Mouse (Mus musculus) adrenal gland, adult 8-10 months (tissue): ENCODE measurements around the gene Appl2. TPM values are rescaled to one million over a fixed set of nuclear protein-coding genes. Genes with fewer than 3 reads are reported as not detected.
"Not testable (repeated sequence)": the region's sequence is repeated elsewhere in the genome, so short reads cannot be mapped to it uniquely, and the experiment has no call there.

Source experiments
- DNase-seq: peaks from one replicate; pipeline ENCODE4 v3.0.0; 2022
- total RNA-seq, 4 experiments: library from RNA; stranded (reverse); gene quantifications; 2 replicates each; pipeline ENCODE4 v1.2.4; 2022

Gene Appl2
- 100 to 1,000 TPM in 3 of 4 experiments, 10 to 100 TPM in 1; 86.1 to 199 (median 103) TPM for total RNA-seq

GRCm38 (mm10) chr10:83648131-83649020 is at the start of gene Appl2:
Gene Appl2, minus strand, starts transcription at chr10:83648738.
- peak; percentile 95 for DNase-seq

DNA sequence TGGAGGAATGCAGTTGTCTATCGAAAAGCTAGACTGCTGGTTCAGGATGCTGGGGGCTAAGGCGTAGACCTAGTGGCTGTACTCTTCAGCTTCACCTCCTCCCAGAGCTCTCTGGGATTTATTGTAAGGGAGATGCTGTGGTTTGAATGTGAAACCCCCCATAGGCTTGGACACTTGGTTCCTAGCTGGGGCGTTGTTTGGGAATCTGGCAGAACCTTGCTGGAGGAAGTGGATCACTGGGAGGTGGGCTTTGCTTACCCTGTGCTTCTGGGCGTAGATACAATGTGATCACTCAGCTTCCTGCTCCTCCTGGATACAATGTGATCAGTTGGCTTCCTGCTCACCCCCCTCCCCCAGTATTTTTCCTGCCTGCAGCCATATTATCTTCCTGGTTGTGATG is 47.7 kb upstream of the Appl2 start:
- DNase-seq = no peak

DNA sequence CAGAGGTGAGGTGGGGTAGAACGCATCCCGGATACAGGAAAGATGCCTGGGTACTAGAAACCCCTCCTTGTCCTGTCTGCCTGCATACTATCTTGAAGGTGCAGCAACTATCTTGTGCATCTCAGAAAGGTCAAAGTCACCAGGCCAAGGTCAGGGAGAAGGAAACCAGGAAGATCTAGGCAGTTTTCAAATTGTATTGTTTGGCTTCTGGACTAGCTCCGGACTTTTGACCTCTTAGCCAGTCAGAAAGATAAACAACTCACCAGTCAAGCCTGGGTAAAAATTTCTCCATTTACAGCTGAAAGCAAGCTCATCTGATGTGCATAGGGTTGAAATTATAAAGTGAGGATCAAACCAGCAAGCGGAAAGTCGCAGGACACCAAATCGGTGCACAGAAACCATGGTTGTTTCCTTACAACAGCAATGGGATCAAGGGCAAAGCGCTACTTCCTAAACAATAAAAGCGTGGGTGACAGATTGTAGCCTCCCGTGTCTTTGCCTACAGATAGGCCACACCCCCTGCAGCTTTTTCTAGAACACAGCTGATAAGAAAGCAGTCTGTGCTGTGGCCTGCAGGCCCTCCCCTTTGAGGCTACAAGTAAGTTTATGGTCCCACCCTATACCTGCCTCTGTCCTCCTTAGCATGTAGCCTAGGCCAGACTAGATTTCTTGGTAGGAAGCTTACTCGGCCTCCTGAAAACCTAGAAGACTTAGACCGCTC is 43.8 kb upstream of the Appl2 start:
- DNase-seq = no peak

- DNase-seq = no peak
Observed at GRCm38 (mm10) chr10:83688215-83688614, 39.7 kb upstream of the Appl2 start.

- DNase-seq = no peak
Observed at GRCm38 (mm10) chr10:83681334-83681733, 32.8 kb upstream of the Appl2 start.

DNA sequence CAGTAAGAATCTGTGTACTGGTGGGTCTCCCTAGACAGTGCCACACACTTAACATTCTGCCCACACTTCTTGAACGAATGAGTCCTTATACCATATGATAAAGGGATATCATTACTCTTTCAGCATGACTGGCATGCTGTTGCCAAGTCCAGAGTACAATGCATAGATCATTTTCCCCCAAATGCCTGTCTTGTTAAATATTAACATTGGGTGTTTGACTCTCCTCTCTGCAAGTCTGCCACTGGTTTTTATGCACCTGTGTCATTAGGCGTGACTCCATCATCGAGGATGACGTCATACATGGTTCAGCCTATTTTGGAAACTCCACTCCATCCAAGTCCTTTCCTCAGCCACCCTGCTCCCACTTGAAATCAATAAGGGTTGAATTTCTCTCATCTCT is 18.0 kb upstream of the Appl2 start:
- no peak for DNase-seq

DNA sequence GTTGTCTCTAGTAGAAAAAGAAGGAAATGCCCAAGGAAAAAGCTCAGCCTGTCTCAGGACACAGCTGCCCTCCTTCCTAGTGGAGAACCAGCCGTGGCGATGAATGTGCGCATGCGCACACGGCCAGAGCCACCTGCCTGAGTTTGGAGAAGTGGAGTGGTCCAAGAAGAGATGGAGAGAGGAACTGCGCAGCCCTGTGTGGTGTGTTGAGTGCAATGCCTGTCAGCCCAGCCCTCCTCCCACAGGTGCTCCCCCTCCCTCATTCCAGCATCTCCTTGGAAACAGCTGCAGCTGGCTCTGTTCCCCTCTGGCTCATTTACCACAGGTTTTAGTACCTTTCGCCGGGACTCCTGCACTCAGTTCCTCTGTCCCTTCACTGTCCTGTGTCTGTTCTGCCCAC is 13.4 kb upstream of the Appl2 start:
- DNase-seq = no peak

DNA sequence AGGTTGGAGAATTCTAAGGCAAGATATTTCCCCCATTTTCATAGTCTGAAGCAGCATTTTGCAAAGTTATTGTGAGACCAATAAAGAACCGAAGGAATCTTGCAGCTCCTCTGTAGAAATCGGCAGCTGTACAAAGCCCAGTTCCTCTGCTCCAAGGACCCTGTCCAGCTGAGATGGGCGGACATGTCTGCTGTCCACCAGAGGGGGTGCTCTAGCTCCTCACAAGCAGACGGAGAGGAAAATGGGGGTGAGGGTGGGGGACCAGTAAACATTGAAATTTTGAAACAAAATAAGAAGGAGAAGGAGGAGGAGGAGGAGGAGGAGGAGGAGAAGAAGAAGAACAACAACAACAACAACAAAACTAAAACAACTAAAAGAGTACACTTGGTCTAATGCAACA is 12.1 kb upstream of the Appl2 start:
- DNase-seq = no peak

DNA sequence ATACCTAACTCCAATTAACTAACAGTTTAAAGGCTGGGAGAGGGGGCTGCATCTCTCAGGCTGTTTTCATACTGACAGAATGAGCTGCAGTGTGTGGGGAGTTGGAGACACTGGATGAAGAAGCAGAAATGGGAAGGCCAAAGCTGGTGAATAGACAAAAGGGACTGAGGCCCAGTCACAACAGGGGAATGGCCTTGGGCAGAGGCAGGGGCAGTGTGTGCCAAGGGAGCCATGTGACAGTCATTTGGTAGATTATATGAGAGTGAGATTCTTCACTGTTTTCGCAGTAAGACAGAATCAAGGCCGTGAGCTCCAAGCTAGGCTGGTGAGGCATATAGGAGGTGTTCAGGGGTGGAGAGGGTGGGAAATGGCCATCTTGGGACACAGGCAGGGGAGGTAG is 6.1 kb upstream of the Appl2 start:
- DNase-seq = peak; percentile 78

DNA sequence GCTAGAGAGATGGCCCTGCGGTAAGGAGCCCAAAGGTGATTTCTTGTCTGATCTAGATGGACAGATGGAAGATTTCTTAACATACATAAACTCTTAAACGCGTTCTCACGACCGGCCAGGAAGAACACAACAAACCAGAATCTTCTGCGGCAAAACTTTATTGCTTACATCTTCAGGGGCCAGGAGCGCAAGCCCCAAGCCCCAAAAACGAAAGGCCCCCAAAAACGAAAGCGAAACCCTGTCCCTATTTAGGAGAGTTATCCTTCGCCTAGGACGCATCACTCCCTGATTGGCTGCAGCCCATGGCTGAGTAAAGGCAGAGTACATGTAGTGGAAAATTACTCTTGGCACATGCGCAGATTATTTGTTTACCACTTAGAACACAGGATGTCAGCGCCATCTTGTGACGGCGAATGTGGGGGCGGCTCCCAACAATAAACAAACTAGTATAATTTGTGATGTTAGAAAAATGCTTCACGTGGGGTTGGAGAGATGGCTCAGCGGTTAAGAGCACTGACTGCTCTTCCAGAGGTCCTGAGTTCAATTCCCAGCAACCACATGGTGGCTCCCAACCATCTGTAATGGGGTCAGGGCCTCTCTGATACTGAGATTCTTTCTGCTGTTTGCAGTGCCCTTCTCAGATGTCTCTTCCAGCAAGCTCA is 3.8 kb upstream of the Appl2 start:
- DNase-seq = not testable (repeated sequence)

- DNase-seq = no peak
Observed at GRCm38 (mm10) chr10:83649037-83649436, 499 bp upstream of the Appl2 start.

DNA sequence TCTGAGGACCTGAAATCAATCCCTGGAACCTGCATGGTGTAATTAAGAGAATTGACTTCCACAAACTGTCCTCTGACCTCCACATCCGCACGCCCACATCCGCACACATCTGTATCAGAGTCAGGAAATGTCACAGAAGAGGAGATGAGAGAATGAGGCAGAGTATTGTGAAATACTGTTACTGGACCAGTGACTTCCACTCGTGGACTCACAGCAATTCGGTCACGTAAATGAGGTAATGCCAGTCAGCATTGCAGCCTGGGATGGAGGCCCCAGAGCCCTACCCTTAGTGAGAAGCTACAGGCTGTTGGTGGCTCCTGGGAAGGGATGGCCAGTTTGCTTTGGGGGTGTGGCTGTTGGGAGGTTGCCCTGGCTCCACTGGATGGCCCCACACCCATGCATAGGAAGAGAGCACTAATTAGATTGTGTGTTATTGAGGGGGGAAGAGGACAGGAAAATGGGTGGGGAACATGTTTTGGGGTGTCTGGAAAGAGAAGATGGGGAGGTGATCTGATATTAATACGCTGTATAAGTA is 2.1 kb downstream of the Appl2 start:
- no peak for DNase-seq

DNA sequence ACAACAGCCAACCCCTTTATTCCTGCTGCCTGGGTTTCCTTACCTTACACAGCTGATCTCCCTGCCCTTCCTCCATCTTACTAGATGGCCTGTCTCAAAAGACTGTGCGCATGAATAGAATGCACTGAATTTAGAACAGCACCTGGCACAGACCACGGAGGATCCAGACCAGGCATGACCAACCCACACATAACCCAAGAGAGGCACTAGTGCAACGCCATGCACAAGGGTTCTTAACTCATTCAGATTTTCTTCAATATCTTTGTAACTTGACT is 2.9 kb downstream of the Appl2 start:
- DNase-seq = no peak

DNA sequence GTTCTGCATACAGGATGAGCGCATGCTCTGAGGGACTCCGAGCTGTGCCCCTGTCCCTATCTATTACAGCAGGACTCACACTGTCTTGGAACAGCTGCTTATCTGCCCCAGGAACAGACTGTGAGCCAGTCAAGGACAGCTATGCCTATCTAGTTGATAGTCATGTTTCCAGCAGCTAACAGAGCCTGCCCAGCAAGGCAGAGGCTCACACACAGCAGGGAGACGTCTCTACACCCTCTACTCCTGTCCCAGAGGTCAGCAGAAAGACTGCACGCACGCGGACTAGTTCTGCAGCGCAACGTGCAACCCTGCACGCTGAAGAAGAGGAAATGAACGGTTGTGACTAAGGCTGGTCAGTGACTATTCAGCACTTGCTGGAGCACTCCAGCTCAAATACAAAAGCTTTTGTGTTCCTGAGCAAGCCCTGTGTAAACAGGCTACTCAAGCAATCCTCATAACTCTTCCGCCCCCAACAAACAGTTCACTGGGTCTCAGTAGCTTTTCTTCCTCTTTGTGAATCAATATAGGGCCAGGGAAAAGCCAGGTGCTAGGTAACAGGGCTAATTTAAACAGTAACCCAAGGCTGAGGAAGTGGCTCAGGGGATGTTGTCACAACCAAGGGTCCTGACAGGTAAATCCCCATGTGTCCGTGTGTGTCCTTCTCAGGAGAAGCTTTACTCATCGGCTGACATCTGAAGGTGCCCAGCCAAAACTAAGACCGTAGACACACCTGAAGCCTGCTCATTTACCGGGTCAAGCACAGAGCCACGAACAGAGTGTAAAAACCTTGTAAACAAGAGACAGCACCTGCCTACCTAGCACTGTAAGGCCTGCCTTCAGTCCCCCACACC is 3.4 kb downstream of the Appl2 start:
- peak; percentile 45 for DNase-seq

- no peak for DNase-seq
Observed at GRCm38 (mm10) chr10:83644167-83644566, 4.4 kb downstream of the Appl2 start.

- no peak for DNase-seq
Observed at GRCm38 (mm10) chr10:83641641-83642040, 6.9 kb downstream of the Appl2 start.

- no peak for DNase-seq
Observed at GRCm38 (mm10) chr10:83639881-83640386, 8.6 kb downstream of the Appl2 start.

GRCm38 (mm10) chr10:83637295-83637694 is 11.2 kb downstream of the Appl2 start:
- DNase-seq = peak; percentile 56

- DNase-seq = no peak
Observed at GRCm38 (mm10) chr10:83636191-83636590, 12.3 kb downstream of the Appl2 start.

DNA sequence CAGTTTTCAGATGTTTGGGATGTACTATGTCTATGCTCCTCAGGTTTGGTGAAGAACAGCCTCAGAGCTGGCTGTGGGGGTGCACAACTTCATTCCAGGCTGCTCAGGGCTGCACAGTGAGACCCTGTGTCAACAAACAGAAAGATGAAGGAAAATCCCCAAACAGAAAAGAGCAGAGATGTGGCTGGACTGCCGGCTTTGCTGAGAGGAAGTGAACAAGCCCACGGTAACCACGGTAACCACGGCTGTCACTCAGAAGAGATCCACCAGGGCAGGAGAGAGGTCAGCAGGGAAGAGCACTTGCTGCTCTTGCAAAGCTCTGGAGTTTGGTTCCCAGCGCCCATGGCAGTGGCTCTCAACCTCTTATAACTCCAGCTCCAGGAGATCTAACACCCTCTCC is 14.1 kb downstream of the Appl2 start:
- DNase-seq = no peak

DNA sequence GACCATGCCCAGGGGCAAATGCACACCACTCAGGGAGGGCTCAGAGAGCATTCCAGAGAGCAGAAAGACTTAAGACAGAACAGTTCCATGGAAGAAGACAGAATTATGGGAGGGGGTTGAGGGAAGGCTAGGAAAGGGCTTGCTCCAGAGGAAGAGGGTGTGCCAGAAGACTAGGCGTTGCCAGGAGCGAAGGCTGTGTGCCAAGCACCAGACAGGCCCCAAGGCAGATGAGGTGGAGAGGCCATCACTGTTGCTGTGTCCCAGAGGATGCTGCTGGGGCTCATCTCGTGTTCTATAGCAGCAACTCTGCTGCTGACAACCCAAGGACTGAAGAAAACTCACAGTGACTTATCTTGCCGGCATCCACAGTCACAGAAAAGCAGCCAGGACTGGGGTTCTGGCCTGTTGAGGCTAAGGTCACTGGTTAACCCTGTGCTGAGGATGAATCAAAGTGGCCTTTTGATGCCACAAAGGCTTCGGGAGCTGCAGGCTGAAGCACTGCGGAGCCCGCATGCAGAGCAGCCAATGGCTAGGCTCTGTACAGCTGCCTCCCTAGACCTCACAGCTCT is 15.6 kb downstream of the Appl2 start:
- peak; percentile 54 for DNase-seq

- DNase-seq = no peak
Observed at GRCm38 (mm10) chr10:83631775-83632174, 16.8 kb downstream of the Appl2 start.
